Mouse (Mus musculus) effector memory CD4-positive, alpha-beta T cell, adult 5 months (primary cell): ENCODE results near the gene Slc35e1. TPM values are rescaled to one million over a fixed set of nuclear protein-coding genes. Genes with fewer than 3 reads are reported as not detected.

ENCODE experiments used
- polyA plus RNA-seq: library from polyadenylated mRNA; unstranded; fragments of 100-300 nt; shearing (Covaris generic); gene quantifications from one replicate; pipeline ENCODE4 v1.2.1, GENCODE M21; 2017

Slc35e1 gene
- polyA plus RNA-seq, result 156 TPM

GRCm38 (mm10) chr8:72491680-72492621 is at the start of gene Slc35e1:
Gene Slc35e1 (minus strand): TSS chr8:72492614.

GRCm38 (mm10) chr8:72474826-72475546 is 17.4 kb downstream of the Slc35e1 start, which contains the start of gene Cherp:
Gene Cherp (minus strand): TSS chr8:72475226.

GRCm38 (mm10) chr8:72443338-72443993 is 48.9 kb downstream of the Slc35e1 start, which contains the start of the genes Calr3 and 1700030K09Rik:
Gene Calr3 (minus strand): TSS chr8:72443870.
Gene 1700030K09Rik (plus strand): TSS chr8:72443880.

Other genes with a start within 250 kb of the Slc35e1 start
- gene Gm10282, start 187.4 kb downstream of the Slc35e1 start, polyA plus RNA-seq, result 2.4 TPM
- 1,004 TPM for gene Klf2, start 173.6 kb downstream of the Slc35e1 start, polyA plus RNA-seq
- 40.9 TPM for gene Eps15l1, start 71.2 kb downstream of the Slc35e1 start, polyA plus RNA-seq
- gene Calr3, start 48.7 kb downstream of the Slc35e1 start, polyA plus RNA-seq, result 0.97 TPM
- gene 1700030K09Rik, start 48.7 kb downstream of the Slc35e1 start, polyA plus RNA-seq, result 4.4 TPM
- gene Cherp, start 17.4 kb downstream of the Slc35e1 start, polyA plus RNA-seq, result 86.9 TPM
- gene Med26, start 55.7 kb upstream of the Slc35e1 start, polyA plus RNA-seq, result 21.1 TPM
- gene Smim7, start 78.5 kb upstream of the Slc35e1 start, polyA plus RNA-seq, result 71.3 TPM
- gene Tmem38a, start 79.4 kb upstream of the Slc35e1 start, polyA plus RNA-seq, result 1.8 TPM
- gene Nwd1, start 154.1 kb upstream of the Slc35e1 start, polyA plus RNA-seq, result 0.12 TPM
- 184 TPM for gene Sin3b, start 230.7 kb upstream of the Slc35e1 start, polyA plus RNA-seq